Mouse (Mus musculus): ENCODE measurements around the gene Tnrc18. TPM values are rescaled to one million over a fixed set of nuclear protein-coding genes. Genes with fewer than 3 reads are reported as not detected.

Tnrc18 gene
- total and polyA plus RNA-seq, 2 experiments, result 4.0 to 17.8 TPM

- Histone ChIP-seq H3K79me2 (ENCODE audit: control insufficient read depth, insufficient read depth, low read length) (no peaks in the 10 kb centered on the region), H3K4me1 (ENCODE audit: control insufficient read depth, insufficient read depth, low read length) (peaks cover 6% of the 10 kb centered on the region), H3K27me3 (ENCODE audit: control insufficient read depth, insufficient read depth, low read length) (no peaks in the 10 kb centered on the region), H3K27ac (replicated peaks; ENCODE audit: insufficient read depth, low read depth, low read length) (peak overlapping the region; percentile 93), H3K9ac (ENCODE audit: low read depth, low read length) (peak overlapping the region; percentile 83), H3K36me3 (ENCODE audit: control insufficient read depth, insufficient read depth, low read length) (no peaks in the 10 kb centered on the region), H3K4me3 (ENCODE audit: insufficient read depth, low read depth, low read length) (peak overlapping the region; percentile 76)
- TF ChIP-seq POLR2A (IDR thresholded peaks at IDR 0.05; ENCODE audit: extremely low read depth, insufficient read depth, low read length) (peak; percentile 69; the same call in 1 of the 2 replicates), CTCF (IDR thresholded peaks at IDR 0.05; ENCODE audit: low read depth, low read length) (no peak)
- under 1% methylated on average over 53 of the region's 53 CpGs for WGBS
- peak; percentile 84 for DNase-seq (ENCODE audit: extremely low read depth, low read depth, low spot score)
These were observed 3.1 kb upstream of the Tnrc18 start for GRCm38 (mm10) chr5:142820276-142821265.

GRCm38 (mm10) chr5:142819385-142820275 is 2.2 kb upstream of the Tnrc18 start:
- peak; percentile 43 for DNase-seq (ENCODE audit: extremely low read depth, low read depth, low spot score)
- Histone ChIP-seq H3K27ac (replicated peaks; ENCODE audit: insufficient read depth, low read depth, low read length) (peak overlapping the region; percentile 93), H3K4me3 (ENCODE audit: insufficient read depth, low read depth, low read length) (peak overlapping the region; percentile 76), H3K36me3 (ENCODE audit: control insufficient read depth, insufficient read depth, low read length) (no peaks in the 10 kb centered on the region), H3K4me1 (ENCODE audit: control insufficient read depth, insufficient read depth, low read length) (peaks cover 6% of the 10 kb centered on the region), H3K27me3 (ENCODE audit: control insufficient read depth, insufficient read depth, low read length) (no peaks in the 10 kb centered on the region), H3K9ac (ENCODE audit: low read depth, low read length) (peak overlapping the region; percentile 83), H3K79me2 (ENCODE audit: control insufficient read depth, insufficient read depth, low read length) (peaks cover 6% of the 10 kb centered on the region; the same call in 1 of the 2 replicates)
- 1% methylated on average over 36 of the region's 36 CpGs for WGBS
- TF ChIP-seq POLR2A (IDR thresholded peaks at IDR 0.05; ENCODE audit: extremely low read depth, insufficient read depth, low read length) (no peak), CTCF (IDR thresholded peaks at IDR 0.05; ENCODE audit: low read depth, low read length) (no peak)

DNA sequence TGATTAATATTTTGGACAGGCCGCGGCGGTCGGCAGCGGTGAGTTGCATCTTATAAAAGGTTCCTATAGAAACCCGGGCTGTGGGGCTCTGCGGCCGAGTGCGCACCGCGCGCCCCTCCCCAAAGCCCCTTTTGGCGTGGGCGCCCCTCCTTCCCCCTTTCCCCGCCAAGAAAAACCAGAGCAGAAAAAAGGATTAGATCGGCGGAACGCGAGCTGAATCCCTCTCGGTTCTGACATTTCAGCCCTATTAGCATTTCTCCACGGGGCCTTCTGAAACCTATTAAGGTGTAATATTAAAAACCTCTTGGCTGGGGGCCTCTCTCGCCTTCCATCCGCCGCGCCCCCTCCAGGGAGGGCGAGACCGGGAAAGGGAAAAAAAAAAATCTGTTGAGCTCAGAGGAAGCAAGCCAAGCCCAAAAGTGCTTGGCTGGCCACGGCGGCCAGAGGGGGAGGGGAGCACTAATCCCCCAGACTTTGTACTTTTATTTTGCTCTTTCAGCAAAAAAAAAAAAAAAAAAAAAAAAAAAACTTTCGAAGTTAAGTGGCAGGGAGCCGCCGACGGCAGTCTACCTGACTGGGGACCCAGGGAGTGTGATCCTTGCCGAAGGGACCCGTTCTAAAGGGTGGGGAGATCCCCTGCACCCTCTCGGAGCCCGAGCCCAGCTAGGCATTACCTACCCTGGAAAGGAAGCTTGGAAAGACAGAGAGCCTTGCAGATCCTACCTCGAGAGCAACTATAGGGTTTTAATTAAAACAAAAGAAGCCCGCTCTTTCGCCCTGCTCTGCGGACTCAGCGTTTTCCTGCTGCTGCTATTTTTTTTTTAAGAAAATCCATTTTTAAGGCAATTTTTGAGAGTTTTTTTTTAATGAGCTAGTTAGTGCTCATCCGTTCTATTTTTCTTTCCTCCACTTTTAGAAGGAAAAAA is 1.2 kb upstream of the Tnrc18 start:
- H3K4me1 ChIP-seq (ENCODE audit: control insufficient read depth, insufficient read depth, low read length), result peaks cover under 1% of the 10 kb centered on the region; the same call in 1 of the 2 replicates

GRCm38 (mm10) chr5:142816811-142817523 is 495 bp downstream of the Tnrc18 start:
- under 1% methylated on average over 71 of the region's 71 CpGs for WGBS
- H3K9ac ChIP-seq (ENCODE audit: low read depth, low read length), result peak overlapping the region; percentile 98
- H3K36me3 ChIP-seq (ENCODE audit: control insufficient read depth, insufficient read depth, low read length), result no peaks in the 10 kb centered on the region
- H3K4me3 ChIP-seq (ENCODE audit: insufficient read depth, low read depth, low read length), result peak overlapping the region; percentile 94
- peaks cover 9% of the 10 kb centered on the region for H3K4me1 ChIP-seq (ENCODE audit: control insufficient read depth, insufficient read depth, low read length)
- TF ChIP-seq CTCF (IDR thresholded peaks at IDR 0.05; ENCODE audit: low read depth, low read length) (0 out of 2 replicates have a peak, but pooled peaks have one; percentile 8), POLR2A (IDR thresholded peaks at IDR 0.05; ENCODE audit: extremely low read depth, insufficient read depth, low read length) (no peak)
- H3K79me2 ChIP-seq (ENCODE audit: control insufficient read depth, insufficient read depth, low read length), result peaks cover 19% of the 10 kb centered on the region; the same call in 1 of the 2 replicates
- no peaks in the 10 kb centered on the region for H3K27me3 ChIP-seq (ENCODE audit: control insufficient read depth, insufficient read depth, low read length)
- peak overlapping the region; percentile 96 for H3K27ac ChIP-seq (replicated peaks; ENCODE audit: insufficient read depth, low read depth, low read length)
- DNase-seq (ENCODE audit: extremely low read depth, low read depth, low spot score), result peak; percentile 32

More for the DNA sequence above, 1.2 kb upstream of the Tnrc18 start:
- no peaks in the 10 kb centered on the region for H3K27me3 ChIP-seq (ENCODE audit: control insufficient read depth, insufficient read depth, low read length)
- H3K79me2 ChIP-seq (ENCODE audit: control insufficient read depth, insufficient read depth, low read length), result peaks cover 10% of the 10 kb centered on the region; the same call in 1 of the 2 replicates
- peak overlapping the region; percentile 93 for H3K27ac ChIP-seq (replicated peaks; ENCODE audit: insufficient read depth, low read depth, low read length)
- peak; percentile 97 for TF ChIP-seq POLR2A (IDR thresholded peaks at IDR 0.05; ENCODE audit: extremely low read depth, insufficient read depth, low read length)
- TF ChIP-seq CTCF (IDR thresholded peaks at IDR 0.05; ENCODE audit: low read depth, low read length), result no peak
- H3K4me3 ChIP-seq (ENCODE audit: insufficient read depth, low read depth, low read length), result peak overlapping the region; percentile 84
- peak; percentile 86 for DNase-seq (ENCODE audit: extremely low read depth, low read depth, low spot score)
- peak overlapping the region; percentile 89 for H3K9ac ChIP-seq (ENCODE audit: low read depth, low read length)
- H3K36me3 ChIP-seq (ENCODE audit: control insufficient read depth, insufficient read depth, low read length), result no peaks in the 10 kb centered on the region
- under 1% methylated on average over 43 of the region's 43 CpGs for WGBS
